In the genomic region with DNA sequence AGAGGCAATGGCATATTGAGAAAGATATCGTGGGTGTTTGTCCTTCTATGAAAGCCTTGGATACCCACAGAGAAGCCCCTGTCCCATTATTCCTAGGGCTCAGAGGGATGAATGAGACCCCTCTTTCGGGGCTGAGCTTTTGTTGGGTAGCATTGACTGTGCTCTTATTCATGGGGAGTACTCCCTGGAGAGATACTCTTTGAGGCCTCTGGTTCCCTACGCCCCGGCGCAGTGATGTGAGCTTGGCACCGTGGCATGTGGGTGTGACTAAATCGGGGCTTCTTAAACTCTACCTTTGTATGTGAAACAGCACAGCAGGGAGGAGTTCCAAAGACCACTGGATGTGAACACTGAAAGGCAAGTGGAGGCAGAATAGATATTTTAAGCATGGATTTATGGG, we compare ENCODE assay signal across 20 mouse cellular contexts. TPM values are rescaled to one million over a fixed set of nuclear protein-coding genes. Genes with fewer than 3 reads are reported as not detected.
DNase-seq lines count a peak whose midpoint lies in the region; ATAC-seq and TF ChIP-seq lines count a peak whose summit lies in the region.
"Had no signal": no experiment of that assay in that cellular context is flagged by ENCODE, and none has a peak within 500 bp of the region (broad histone marks: within the 10 kb centered on the region; RNA-seq: fewer than 3 reads in every experiment).

No protein-coding gene starts in this region.

- no peak overlapping the region for H3K9ac ChIP-seq in midbrain, embryonic 12.5 days (replicated peaks)
- H3K9ac ChIP-seq in midbrain, embryonic 11.5 days (ENCODE audit: low read length), result no peak overlapping the region
- H3K9ac ChIP-seq in neural tube, embryonic 11.5 days (ENCODE audit: low read length), result no peak overlapping the region
- H3K9ac ChIP-seq in neural tube, embryonic 15.5 days (replicated peaks), result no peak overlapping the region
- no peak overlapping the region for H3K9ac ChIP-seq in neural tube, embryonic 13.5 days
- H3K9ac ChIP-seq: forebrain, embryonic 13.5 days; heart, embryonic 13.5 days; hindbrain, embryonic 13.5 days had no signal

- no peak overlapping the region for H3K4me2 ChIP-seq in midbrain, embryonic 12.5 days (replicated peaks)
- no peak overlapping the region for H3K4me2 ChIP-seq in midbrain, embryonic 11.5 days
- H3K4me2 ChIP-seq in neural tube, embryonic 11.5 days (ENCODE audit: low read depth), result no peak overlapping the region
- no peak overlapping the region for H3K4me2 ChIP-seq in neural tube, embryonic 15.5 days
- no peak overlapping the region for H3K4me2 ChIP-seq in neural tube, embryonic 13.5 days
- H3K4me2 ChIP-seq: forebrain, embryonic 13.5 days; heart, embryonic 13.5 days; hindbrain, embryonic 13.5 days had no signal

- 10% methylated on average over 7 of the region's 7 CpGs for WGBS in midbrain, embryonic 12.5 days
- WGBS in midbrain, embryonic 11.5 days, result 20% methylated on average over 7 of the region's 7 CpGs
- WGBS in neural tube, embryonic 11.5 days, result 48% methylated on average over 7 of the region's 7 CpGs
- WGBS in neural tube, embryonic 15.5 days, result 17% methylated on average over 7 of the region's 7 CpGs
- WGBS in neural tube, embryonic 13.5 days, result 23% methylated on average over 7 of the region's 7 CpGs

- no peak for TF ChIP-seq POLR2A in brain, embryonic 14.5 days (IDR thresholded peaks at IDR 0.05; ENCODE audit: borderline replicate concordance, extremely low read depth, insufficient read depth, insufficient read length, poor library complexity, severe bottlenecking)

- H3K27me3 ChIP-seq in midbrain, embryonic 12.5 days, result peaks cover 14% of the 10 kb centered on the region; the same call in 1 of the 2 replicates
- no peaks in the 10 kb centered on the region for H3K27me3 ChIP-seq in midbrain, embryonic 11.5 days (ENCODE audit: control insufficient read depth, insufficient read depth, low read length)
- no peaks in the 10 kb centered on the region for H3K27me3 ChIP-seq in neural tube, embryonic 11.5 days (ENCODE audit: control insufficient read depth, insufficient read depth, low read length)
- H3K27me3 ChIP-seq in neural tube, embryonic 15.5 days (replicated peaks), result no peaks in the 10 kb centered on the region
- H3K27me3 ChIP-seq in neural tube, embryonic 13.5 days, result no peaks in the 10 kb centered on the region
- H3K27me3 ChIP-seq: forebrain, embryonic 13.5 days; heart, embryonic 13.5 days had no signal

- no peak overlapping the region for H3K4me3 ChIP-seq in midbrain, embryonic 12.5 days
- no peak overlapping the region for H3K4me3 ChIP-seq in midbrain, embryonic 11.5 days (ENCODE audit: low read depth, low read length)
- H3K4me3 ChIP-seq in neural tube, embryonic 11.5 days (ENCODE audit: low read depth, low read length), result no peak overlapping the region
- no peak overlapping the region for H3K4me3 ChIP-seq in neural tube, embryonic 15.5 days (replicated peaks)
- H3K4me3 ChIP-seq in neural tube, embryonic 13.5 days, result no peak overlapping the region
- H3K4me3 ChIP-seq: forebrain, embryonic 10.5 days; forebrain, embryonic 13.5 days; heart, adult 2 months; heart, embryonic 10.5 days; heart, embryonic 13.5 days; hindbrain, embryonic 13.5 days had no signal

- peak overlapping the region; percentile 30; the same call in 1 of the 2 replicates for H3K27ac ChIP-seq in midbrain, embryonic 12.5 days (replicated peaks)
- no peak overlapping the region for H3K27ac ChIP-seq in midbrain, embryonic 11.5 days (ENCODE audit: low read depth, low read length)
- no peak overlapping the region for H3K27ac ChIP-seq in neural tube, embryonic 11.5 days (ENCODE audit: low read depth, low read length)
- H3K27ac ChIP-seq in neural tube, embryonic 15.5 days (replicated peaks), result no peak overlapping the region
- no peak overlapping the region for H3K27ac ChIP-seq in neural tube, embryonic 13.5 days (replicated peaks)
- H3K27ac ChIP-seq: forebrain, embryonic 10.5 days; forebrain, embryonic 13.5 days; heart, adult 2 months; heart, embryonic 10.5 days; heart, embryonic 13.5 days; hindbrain, embryonic 13.5 days had no signal

- no peaks in the 10 kb centered on the region for H3K9me3 ChIP-seq in midbrain, embryonic 12.5 days
- H3K9me3 ChIP-seq in midbrain, embryonic 11.5 days (ENCODE audit: control insufficient read depth, low read length), result no peaks in the 10 kb centered on the region
- H3K9me3 ChIP-seq in neural tube, embryonic 11.5 days (ENCODE audit: control insufficient read depth, low read length), result no peaks in the 10 kb centered on the region
- no peaks in the 10 kb centered on the region for H3K9me3 ChIP-seq in neural tube, embryonic 15.5 days (replicated peaks)
- H3K9me3 ChIP-seq in neural tube, embryonic 13.5 days, result no peaks in the 10 kb centered on the region
- H3K9me3 ChIP-seq: forebrain, embryonic 10.5 days; forebrain, embryonic 13.5 days; heart, embryonic 10.5 days; heart, embryonic 13.5 days; hindbrain, embryonic 13.5 days had no signal

- peaks cover 6% of the 10 kb centered on the region; the same call in 1 of the 2 replicates for H3K4me1 ChIP-seq in midbrain, embryonic 12.5 days
- H3K4me1 ChIP-seq in midbrain, embryonic 11.5 days (ENCODE audit: control insufficient read depth, insufficient read depth, low read length), result peaks cover 6% of the 10 kb centered on the region; the same call in 1 of the 2 replicates
- H3K4me1 ChIP-seq in neural tube, embryonic 11.5 days (ENCODE audit: control insufficient read depth, insufficient read depth, low read length), result no peaks in the 10 kb centered on the region; the same call in 1 of the 2 replicates
- H3K4me1 ChIP-seq in neural tube, embryonic 15.5 days, result no peaks in the 10 kb centered on the region
- H3K4me1 ChIP-seq in neural tube, embryonic 13.5 days (replicated peaks), result no peaks in the 10 kb centered on the region
- H3K4me1 ChIP-seq: heart, embryonic 10.5 days; heart, embryonic 13.5 days had no signal

- peak; percentile 62; the same call in 1 of the 2 replicates for ATAC-seq in midbrain, embryonic 12.5 days (ENCODE audit: low FRiP score, low read depth)
- no peak for ATAC-seq in midbrain, embryonic 11.5 days (ENCODE audit: low FRiP score)
- peak; percentile 67; the same call in 1 of the 2 replicates for ATAC-seq in neural tube, embryonic 11.5 days (ENCODE audit: insufficient read depth, low FRiP score, low TSS enrichment)
- no peak for ATAC-seq in neural tube, embryonic 15.5 days (ENCODE audit: low FRiP score)
- ATAC-seq in neural tube, embryonic 13.5 days (ENCODE audit: low read depth), result peak; percentile 47; the same call in 1 of the 2 replicates
- ATAC-seq: CD4-positive, CD25-positive, alpha-beta regulatory T cell, adult 4 months; forebrain, embryonic 13.5 days; hindbrain, embryonic 16.5 days had no signal

- TF ChIP-seq CTCF in brain, embryonic 14.5 days (IDR thresholded peaks at IDR 0.05; ENCODE audit: borderline replicate concordance, extremely low read depth, insufficient read depth, insufficient read length), result no peak

- DNase-seq in midbrain, embryonic 11.5 days (ENCODE audit: low spot score, missing footprints), result no peak
- no peak for DNase-seq in neural tube, embryonic 11.5 days (ENCODE audit: low spot score)
- DNase-seq in brain, embryonic 14.5 days (ENCODE audit: low read depth), result peak; percentile 55
- DNase-seq: adrenal gland, adult 2 months; adrenal gland, postnatal 14 days; cerebellum, adult 11-12 months; cerebellum, adult 8-10 months; cerebellum, postnatal 10 days; gastrocnemius, postnatal 25 days; heart, adult 2 months had no signal

- no peaks in the 10 kb centered on the region for H3K36me3 ChIP-seq in midbrain, embryonic 12.5 days
- no peaks in the 10 kb centered on the region for H3K36me3 ChIP-seq in midbrain, embryonic 11.5 days (ENCODE audit: control insufficient read depth, insufficient read depth, low read length)
- no peaks in the 10 kb centered on the region for H3K36me3 ChIP-seq in neural tube, embryonic 11.5 days (ENCODE audit: control insufficient read depth, insufficient read depth, low read length)
- no peaks in the 10 kb centered on the region for H3K36me3 ChIP-seq in neural tube, embryonic 15.5 days
- no peaks in the 10 kb centered on the region for H3K36me3 ChIP-seq in neural tube, embryonic 13.5 days
- H3K36me3 ChIP-seq: forebrain, embryonic 10.5 days; heart, embryonic 10.5 days; heart, embryonic 13.5 days; hindbrain, embryonic 13.5 days had no signal

RNA-seq across cellular contexts. Expression of gene Gsto1, which starts 58.1 kb away (rescaled TPM):
- 66.4 and 77.5 TPM in 2 replicates for polyA plus RNA-seq in midbrain, embryonic 12.5 days (2016; fragmentation: Nextera tagmentation; extraction: Ambion mirVana)
- 78.9 and 81.1 TPM in 2 replicates for polyA plus RNA-seq in midbrain, embryonic 11.5 days (2014; fragmentation: Nextera tagmentation; extraction: Ambion mirVana)
- polyA plus RNA-seq in neural tube, embryonic 11.5 days (2014; fragmentation: Nextera tagmentation; extraction: Ambion mirVana), result 130 and 136 TPM in 2 replicates
- polyA plus RNA-seq in neural tube, embryonic 15.5 days (2015; fragmentation: Nextera tagmentation; extraction: Ambion mirVana), result 156 and 169 TPM in 2 replicates
- 64.8 and 65.6 TPM in 2 replicates for polyA plus RNA-seq in brain, embryonic 14.5 days (2012; rRNA removed)
- 137 and 142 TPM in 2 replicates for polyA plus RNA-seq in neural tube, embryonic 13.5 days (2015; fragmentation: Nextera tagmentation; extraction: Ambion mirVana)

Comparison
In these comparisons a context has a peak if more than half of its experiments do, and no peak if none do; other contexts are left out.
1. ATAC-seq: peak in midbrain, embryonic 12.5 days (single experiment), neural tube, embryonic 11.5 days (single experiment) and neural tube, embryonic 13.5 days (single experiment); none in midbrain, embryonic 11.5 days (single experiment) and neural tube, embryonic 15.5 days (single experiment).